Mouse (Mus musculus) right cerebral cortex, postnatal 14 days (tissue): ENCODE data around the gene Peg3.

Experiments
- DNase-seq: peaks from one replicate; pipeline ENCODE4 v3.0.0; 2022

The Peg3 gene

DNA sequence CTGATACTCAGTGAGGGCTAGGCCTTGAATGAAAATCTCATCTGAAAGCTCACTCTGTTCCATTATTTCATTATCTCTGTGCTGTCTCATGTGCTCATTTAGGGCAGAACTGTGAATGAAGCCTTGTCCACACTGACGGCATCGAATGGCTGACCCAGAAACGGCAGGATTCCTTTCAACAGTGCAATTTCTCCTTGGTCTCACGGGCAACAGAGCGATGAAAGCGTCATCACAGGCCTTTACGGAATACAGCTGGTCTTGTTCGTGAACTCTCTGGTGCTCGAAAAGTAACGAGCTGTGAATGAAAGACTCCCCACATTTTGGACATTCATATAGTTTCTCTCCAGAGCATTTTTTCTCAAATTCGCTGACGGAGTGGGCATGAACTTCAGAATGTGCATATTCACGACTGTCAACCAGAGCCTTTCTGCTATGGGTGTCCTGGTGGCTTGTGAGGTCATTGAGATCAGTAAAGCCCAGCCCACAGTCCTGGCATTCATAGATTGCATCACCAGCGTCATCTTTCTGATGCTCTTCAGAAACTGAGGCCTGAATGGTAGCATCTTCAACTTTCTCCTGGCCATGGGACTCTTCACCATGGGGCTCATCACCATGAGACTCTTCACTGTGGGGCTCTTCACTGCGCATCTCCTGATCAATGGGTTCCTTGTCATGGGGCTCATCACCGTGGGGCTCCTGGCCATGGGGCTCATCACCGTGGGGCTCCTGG is 21.6 kb downstream of the Peg3 start:
- DNase-seq: no peak

DNA sequence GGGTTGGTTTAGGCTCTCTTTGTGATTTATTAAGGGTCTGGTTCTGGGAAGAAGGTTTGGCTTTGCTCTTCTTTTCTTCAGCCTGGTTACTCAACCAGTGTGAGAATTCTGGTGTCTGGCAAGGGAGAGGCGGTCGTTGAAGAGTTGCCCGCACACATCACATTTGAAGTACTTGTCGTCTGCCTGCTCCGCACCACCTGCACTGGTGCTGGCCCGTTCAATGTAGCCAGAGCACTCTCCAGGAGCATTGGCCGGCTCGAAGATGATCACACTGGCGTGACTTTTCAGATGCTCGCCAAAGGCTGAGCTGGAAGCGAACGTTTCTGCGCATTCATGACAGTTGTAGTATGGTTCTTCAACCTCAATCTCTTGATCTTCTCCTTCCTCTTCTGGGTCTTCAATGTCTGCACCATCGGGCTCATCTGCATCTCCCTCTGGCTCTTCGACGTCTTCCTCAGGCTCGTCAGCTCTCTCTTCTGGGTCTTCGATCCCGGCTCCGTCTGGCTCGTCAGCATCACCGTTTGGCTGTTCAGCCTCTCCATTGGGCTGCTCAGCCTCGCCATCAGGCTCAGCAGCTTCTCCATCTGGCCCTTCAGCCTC is 22.7 kb downstream of the Peg3 start:
- DNase-seq: no peak

DNA sequence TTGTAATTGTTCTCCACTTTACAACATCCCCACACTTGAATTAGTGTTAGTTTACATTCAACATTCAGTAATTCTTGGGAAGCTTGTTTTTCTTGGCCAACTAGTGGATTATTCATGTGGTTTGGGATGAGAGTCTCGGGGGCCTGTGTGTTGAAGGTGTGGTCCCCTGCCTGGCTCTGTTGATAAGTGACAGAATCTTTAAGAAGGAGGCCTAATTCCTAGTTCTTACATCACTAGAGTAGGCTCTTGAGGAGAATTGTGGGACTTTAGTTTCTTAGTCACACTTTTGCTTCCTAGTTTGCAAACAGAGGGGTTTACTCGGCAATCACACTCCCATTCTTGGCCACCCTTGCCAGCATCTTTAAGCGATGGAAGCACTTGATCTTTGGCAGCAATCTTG is 31.0 kb downstream of the Peg3 start:
- no peak for DNase-seq

DNA sequence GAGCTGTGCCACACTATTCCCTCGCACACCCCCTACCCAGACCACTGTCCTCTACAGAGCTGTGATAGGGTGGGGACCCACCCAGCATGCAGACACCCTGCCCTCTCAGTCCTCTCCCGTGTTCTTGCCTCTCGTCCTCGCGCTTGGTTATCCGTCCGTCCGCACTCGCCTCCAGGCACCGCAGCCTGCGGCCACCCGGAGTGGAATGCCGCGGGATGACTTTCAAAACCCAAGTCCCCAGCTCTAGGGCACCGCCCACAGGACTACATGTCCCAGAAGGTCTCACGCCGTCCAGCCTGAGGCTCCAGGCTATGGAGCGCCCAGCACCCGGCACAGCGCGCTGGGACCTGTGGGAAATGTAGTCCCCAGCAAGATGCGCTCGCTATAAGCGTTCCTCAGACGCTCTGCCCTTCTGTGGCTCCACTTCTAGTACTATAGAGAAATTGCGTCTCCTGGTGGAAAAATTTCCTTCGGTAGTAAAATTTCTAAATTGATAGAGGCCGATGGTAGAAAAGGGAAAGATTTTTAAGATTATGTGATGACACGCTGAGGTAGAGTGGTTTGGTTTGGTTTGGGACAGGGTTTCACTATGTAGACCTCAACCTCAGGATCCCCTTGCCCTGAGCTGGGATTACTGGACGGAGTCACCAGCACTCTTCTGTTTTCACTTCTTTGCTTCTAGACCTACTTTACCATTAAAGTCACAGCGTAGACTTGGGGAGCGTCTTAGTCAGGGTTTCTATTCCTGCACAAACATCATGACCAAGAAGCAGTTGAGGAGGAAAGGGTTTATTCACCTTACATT is 33.8 kb downstream of the Peg3 start, which contains the start of gene Zim1:
TSS of gene Zim1 (minus strand) at position 210 of the 805 bp plus-strand sequence.
- peak; percentile 92 for DNase-seq

DNA sequence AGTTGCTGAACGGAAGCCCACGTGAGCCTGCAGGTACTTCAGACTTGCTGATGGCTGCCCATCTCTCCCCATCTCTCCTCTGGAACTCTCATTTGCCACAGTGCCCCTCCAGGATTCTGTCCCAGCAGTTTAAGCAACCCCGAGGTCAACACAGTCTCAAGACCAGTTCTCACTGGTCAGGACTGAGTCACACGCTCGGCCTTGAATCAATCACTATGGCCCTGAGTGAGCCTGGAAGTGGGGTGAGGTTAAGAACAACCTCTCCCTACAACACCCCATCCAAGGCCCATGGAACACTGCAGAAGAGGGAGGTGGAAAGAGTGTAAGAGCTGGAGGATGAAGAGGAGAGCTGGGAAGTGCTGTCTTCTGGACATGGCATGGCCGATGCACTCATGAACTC is 44.7 kb downstream of the Peg3 start:
- DNase-seq: no peak

DNA sequence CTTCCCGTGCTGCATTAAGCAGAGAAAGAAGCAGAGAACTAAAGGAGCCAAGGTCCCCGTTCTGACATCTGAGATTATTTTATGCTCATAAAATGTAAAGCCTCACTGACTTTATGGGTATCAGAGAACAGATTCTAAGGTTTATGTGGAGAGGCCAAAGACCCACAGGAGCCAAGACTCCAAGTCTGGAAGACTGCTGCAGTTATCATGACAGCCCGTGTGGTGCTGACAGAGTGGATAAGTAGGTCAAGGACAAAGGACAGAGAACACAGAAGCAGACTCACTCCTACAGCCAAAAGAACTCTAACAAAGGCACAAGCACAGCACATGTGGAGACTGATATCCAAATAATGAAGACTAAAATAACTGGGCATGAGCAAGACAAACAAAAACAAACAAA is 63.5 kb downstream of the Peg3 start:
- no peak for DNase-seq

DNA sequence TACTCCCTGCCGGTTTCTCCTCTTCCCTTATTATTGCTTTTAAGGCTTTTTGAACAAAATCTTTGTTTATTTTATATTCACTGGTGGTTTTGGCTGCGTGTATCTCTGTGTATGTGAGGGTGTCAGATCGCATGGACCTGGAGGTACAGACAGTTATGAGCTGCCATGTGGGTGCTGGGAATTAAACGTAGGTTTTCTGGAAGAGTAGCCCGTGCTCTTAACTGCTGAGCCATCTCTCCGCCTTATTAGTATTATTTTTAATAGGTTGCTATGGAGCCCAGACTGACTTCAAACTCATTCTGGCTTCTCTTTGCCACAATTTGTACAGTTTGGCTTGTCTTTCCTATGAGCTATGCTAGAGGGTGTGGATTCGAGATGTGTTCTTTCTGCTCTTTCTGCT is 66.8 kb downstream of the Peg3 start:
- no peak for DNase-seq

DNA sequence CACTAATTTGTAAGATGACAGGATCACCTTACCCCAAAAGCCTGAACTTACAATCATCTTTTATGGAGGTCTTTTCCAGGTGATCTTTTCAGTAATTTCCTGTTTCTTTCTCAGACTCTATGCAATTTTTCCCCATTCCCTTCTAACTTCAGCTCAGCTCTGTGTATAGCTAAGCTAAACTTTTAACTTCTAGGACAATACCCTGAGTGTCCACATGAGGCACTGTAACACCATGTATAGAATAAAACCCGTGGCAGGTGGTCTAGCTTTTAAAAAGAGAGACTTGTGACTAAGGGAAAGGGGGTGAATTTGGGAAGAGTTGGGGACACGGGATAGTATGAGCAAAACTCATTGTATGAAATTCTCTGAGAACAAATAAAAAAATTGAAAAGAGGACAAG is 70.6 kb downstream of the Peg3 start:
- DNase-seq: peak; percentile 13

DNA sequence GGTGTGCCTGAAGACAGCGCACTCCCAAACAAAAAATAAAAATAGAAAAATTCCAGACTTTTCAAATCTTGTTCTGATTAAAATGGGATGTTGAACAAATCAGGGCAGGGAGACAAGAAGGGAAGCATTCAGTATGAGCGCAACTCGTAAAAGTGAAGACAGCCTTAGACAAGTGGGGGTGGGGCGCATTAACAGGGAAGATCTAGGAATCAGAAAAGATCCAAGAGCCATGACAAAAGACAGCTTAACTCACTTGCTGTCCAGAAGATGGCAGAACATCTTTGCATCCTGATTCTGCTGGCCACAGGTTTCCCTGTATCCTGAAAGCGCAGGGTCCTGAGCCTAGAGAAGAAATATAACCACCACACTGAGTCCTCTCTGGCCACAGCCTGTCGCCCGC is 71.6 kb downstream of the Peg3 start:
- DNase-seq: no peak
